16 mouse cellular contexts compared by ENCODE assay signal in the genomic region with DNA sequence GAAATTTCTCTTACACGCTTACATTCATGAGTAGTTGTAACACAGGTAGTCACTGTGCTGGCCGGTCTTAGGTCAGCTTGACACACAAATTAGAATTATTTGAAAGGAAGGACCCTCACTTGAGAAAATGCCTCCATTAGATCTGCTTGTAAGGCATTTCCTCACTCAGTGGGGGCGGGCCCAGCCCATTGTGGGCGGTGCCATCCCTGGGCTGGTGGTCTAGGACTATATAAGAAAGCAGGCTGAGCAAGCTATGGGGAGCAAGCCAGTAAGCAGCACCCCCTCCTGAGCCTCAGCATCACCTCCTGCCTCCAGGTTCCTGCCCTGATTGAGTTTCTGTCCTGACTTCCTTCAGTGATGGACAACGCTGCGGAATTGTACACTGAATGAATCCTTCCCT.
"Had no signal": no experiment of that assay in that cellular context is flagged by ENCODE, and none has a peak within 500 bp of the region (broad histone marks: within the 10 kb centered on the region; RNA-seq: fewer than 3 reads in every experiment).

No protein-coding gene starts in this region.

- DNase-seq: kidney, adult 9 months; kidney, postnatal 36 days; left cerebral cortex, postnatal 4 days; lung, adult 18-20 months; right cerebral cortex, postnatal 4 days; spleen, adult 18-20 months; thymus, adult 18-20 months; thymus, postnatal 25 days had no signal

- H3K36me3 ChIP-seq: limb, embryonic 13.5 days; neural tube, embryonic 15.5 days had no signal

- H3K9me3 ChIP-seq: limb, embryonic 13.5 days; neural tube, embryonic 15.5 days had no signal

- H3K4me2 ChIP-seq: limb, embryonic 13.5 days; neural tube, embryonic 15.5 days had no signal

- H3K4me3 ChIP-seq: layer of hippocampus, adult 2 months; limb, embryonic 13.5 days; myocyte; neural tube, embryonic 15.5 days had no signal

- H3K4me1 ChIP-seq: limb, embryonic 13.5 days; neural tube, embryonic 15.5 days had no signal

- H3K27me3 ChIP-seq: limb, embryonic 13.5 days; neural tube, embryonic 15.5 days had no signal

- ATAC-seq: hindbrain, embryonic 16.5 days; inflammation-experienced regulatory T-cells, adult 6 months; intestine, postnatal 0 days had no signal

- H3K9ac ChIP-seq: limb, embryonic 13.5 days; liver, embryonic 14.5 days; neural tube, embryonic 15.5 days had no signal

- H3K27ac ChIP-seq: layer of hippocampus, adult 2 months; limb, embryonic 13.5 days; liver, embryonic 14.5 days; neural tube, embryonic 15.5 days had no signal
